Mouse (Mus musculus) CH12.LX (cell line): ENCODE data around the gene Gtf2b. TPM values are rescaled to one million over a fixed set of nuclear protein-coding genes. Genes with fewer than 3 reads are reported as not detected.
A peak's percentile ranks its signal among the peaks of the same experiment; 100 is the strongest.

Experiments
- DNase-seq: peaks from one replicate; pipeline ENCODE4 v3.0.0-alpha.2; 2013; ENCODE audit errors: extremely low read depth
- H3K27ac ChIP-seq: 2 replicates; pipeline ENCODE4 v1.5.1; 2012; ENCODE audit warnings: low read depth, mild to moderate bottlenecking, control low read depth, moderate library complexity; ENCODE audit not compliant: insufficient read depth
- H3K27me3 ChIP-seq: replicated peaks from 2 replicates; pipeline ENCODE3; 2012; ENCODE audit warnings: inconsistent platforms
- H3K36me3 ChIP-seq, 2 experiments: replicated peaks in 1 of 2; 2 replicates each; pipeline versions ENCODE3 to v1.6.1; 2012; ENCODE audit warnings: inconsistent platforms in 1 of 2, low read length in 1 of 2, mild to moderate bottlenecking in 1 of 2, mixed read lengths in 1 of 2, moderate library complexity in 1 of 2; ENCODE audit not compliant: control insufficient read depth in 1 of 2, insufficient read depth in 1 of 2
- H3K4me1 ChIP-seq, 2 experiments: 2 replicates each; pipeline ENCODE4 v1.6.1; 2012; ENCODE audit warnings: inconsistent platforms in 1 of 2, moderate library complexity in 1 of 2; ENCODE audit not compliant: insufficient read depth in 2 of 2, control insufficient read depth in 1 of 2
- H3K4me2 ChIP-seq: 2 replicates; pipeline ENCODE4 v1.6.1; 2012; ENCODE audit warnings: low read depth, mild to moderate bottlenecking, control low read depth; ENCODE audit not compliant: poor library complexity, insufficient read depth, severe bottlenecking
- H3K4me3 ChIP-seq, 3 experiments: fragments of 150-350 bp in 1 of 3; sonication (generic) in 1 of 3; replicated peaks in 1 of 3; 2 replicates each; pipeline versions ENCODE3 to v1.5.1; 2011 to 2012; ENCODE audit warnings: low read depth in 2 of 3, low read length in 2 of 3, mild to moderate bottlenecking in 2 of 3, moderate library complexity in 2 of 3, control low read depth in 1 of 3, improper control_type of control experiment in 1 of 3, inconsistent platforms in 1 of 3, mixed read lengths in 1 of 3; ENCODE audit not compliant: poor library complexity in 1 of 3
- H3K79me2 ChIP-seq: replicated peaks from 2 replicates; pipeline ENCODE4 v1.6.1; 2012; ENCODE audit warnings: mild to moderate bottlenecking, moderate library complexity; ENCODE audit not compliant: control insufficient read depth, poor library complexity, insufficient read depth, severe bottlenecking; ENCODE audit errors: extremely low read depth
- H3K9ac ChIP-seq: 2 replicates; pipeline ENCODE4 v1.6.1; 2012; ENCODE audit warnings: low read depth, mild to moderate bottlenecking, control low read depth, moderate library complexity; ENCODE audit not compliant: insufficient read depth
- H3K9me3 ChIP-seq: replicated peaks from 2 replicates; pipeline ENCODE3; 2012; ENCODE audit warnings: low read length, inconsistent platforms, mixed read lengths
- BHLHE40 ChIP-seq: IDR thresholded peaks from 2 replicates; pipeline ENCODE4 v1.6.1; 2011; ENCODE audit warnings: mild to moderate bottlenecking, low read depth, low read length, improper control_type of control experiment
- ELF1 ChIP-seq: IDR thresholded peaks from 2 replicates; pipeline ENCODE4 v1.6.1; 2014; ENCODE audit warnings: low read depth, mild to moderate bottlenecking, inconsistent platforms, low read length, improper control_type of control experiment
- HCFC1 ChIP-seq: IDR thresholded peaks from 2 replicates; pipeline ENCODE4 v1.6.1; 2012; ENCODE audit warnings: low read depth, mild to moderate bottlenecking, inconsistent platforms, low read length, improper control_type of control experiment
- IRF4 ChIP-seq: IDR thresholded peaks from 2 replicates; pipeline ENCODE4 v1.6.1; 2014; ENCODE audit warnings: low read depth, mild to moderate bottlenecking, inconsistent platforms, low read length, improper control_type of control experiment
- JUND ChIP-seq: conservative IDR thresholded peaks from 2 replicates; pipeline ENCODE4 v1.6.1; 2011; ENCODE audit warnings: low read depth, low read length, improper control_type of control experiment
- KAT2A ChIP-seq: IDR thresholded peaks from 2 replicates; pipeline ENCODE4 v1.6.1; 2012; ENCODE audit warnings: low read length, improper control_type of control experiment, inconsistent platforms; ENCODE audit not compliant: insufficient replicate concordance
- MAFK ChIP-seq: IDR thresholded peaks from 2 replicates; pipeline ENCODE4 v1.6.1; 2011; ENCODE audit warnings: low read length, improper control_type of control experiment; ENCODE audit not compliant: insufficient replicate concordance
- MAX ChIP-seq: IDR thresholded peaks from 2 replicates; pipeline ENCODE4 v1.6.1; 2011; ENCODE audit warnings: low read length, improper control_type of control experiment
- MXI1 ChIP-seq: IDR thresholded peaks from 2 replicates; pipeline ENCODE4 v1.6.1; 2011; ENCODE audit warnings: mild to moderate bottlenecking, low read depth, low read length, improper control_type of control experiment
- NELFE ChIP-seq: IDR thresholded peaks from 2 replicates; pipeline ENCODE4 v1.6.1; 2011; ENCODE audit warnings: low read depth, low read length, improper control_type of control experiment
- POLR2AphosphoS2 ChIP-seq: IDR thresholded peaks from 2 replicates; pipeline ENCODE4 v1.6.1; 2011; ENCODE audit warnings: low read depth, low read length, improper control_type of control experiment
- TBP ChIP-seq: conservative IDR thresholded peaks from 2 replicates; pipeline ENCODE4 v1.6.1; 2011; ENCODE audit warnings: low read depth, low read length, improper control_type of control experiment
- TCF12 ChIP-seq: IDR thresholded peaks from 2 replicates; pipeline ENCODE4 v1.6.1; 2014; ENCODE audit warnings: low read depth, mild to moderate bottlenecking, inconsistent platforms, low read length, improper control_type of control experiment
- ZC3H11A ChIP-seq: IDR thresholded peaks from 2 replicates; pipeline ENCODE4 v1.6.1; 2012; ENCODE audit warnings: low read depth, mild to moderate bottlenecking, inconsistent platforms, low read length, improper control_type of control experiment
- dilution Hi-C: fragments of 300-500 bp; cut with MboI; formaldehyde crosslinking; loops from 2 replicates; pipeline ENCODE4 v1.14.3; 2020; ENCODE audit warnings: low sequenced_read_pairs; ENCODE audit not compliant: extremely low pct_unique_long_range_greater_than_20kb, extremely low pct_ligation_motif_present
- in situ Hi-C: fragments of 300-500 bp; cut with MboI; formaldehyde crosslinking; loops from 3 replicates; pipeline ENCODE4 v1.14.3; 2019; ENCODE audit warnings: low sequenced_read_pairs, low pct_ligation_motif_present, low pct_unique_long_range_greater_than_20kb, mixed read lengths
- polyA plus RNA-seq: library from polyadenylated mRNA; unstranded; fragments of >175 nt; gene quantifications from 2 replicates; pipeline ENCODE4 v1.2.1, GENCODE M21; 2012; ENCODE audit warnings: low read depth; ENCODE audit not compliant: insufficient read length
- total RNA-seq, 2 experiments: library from RNA; depleted of rRNA; stranded (reverse); fragments of 300-350 nt in 1 of 2; fragments of >200 nt in 1 of 2; gene quantifications; 2 replicates each; pipeline ENCODE4 v1.2.3; 2012 to 2014

Gene Gtf2b
- total and polyA plus RNA-seq, 3 experiments: 120 to 297 (median 138) TPM

- Histone ChIP-seq H3K27me3 (no peaks in the 10 kb centered on the region), H3K79me2 (no peaks in the 10 kb centered on the region), H3K9ac (no peak overlapping the region), H3K4me1 (0 out of 4 replicates have a peak, but pooled peaks cover 0 to 3% of the 10 kb centered on the region in 2 experiments), H3K36me3 (peaks cover 0 to 29% of the 10 kb centered on the region in 2 experiments), H3K4me2 (no peak overlapping the region), H3K27ac (no peak overlapping the region), H3K9me3 (no peaks in the 10 kb centered on the region), H3K4me3 (no peak overlapping the region)
- TF ChIP-seq TBP (no peak), KAT2A (no peak)
- in situ Hi-C loops: no loop called here
- no peak for DNase-seq
- dilution Hi-C loops: no loop called here
These were observed 19.8 kb upstream of the Gtf2b start for GRCm38 (mm10) chr3:142745076-142745475.

GRCm38 (mm10) chr3:142747673-142748072, 17.2 kb upstream of the Gtf2b start:
- TF ChIP-seq BHLHE40 (no peak), NELFE (no peak), ELF1 (no peak), MXI1 (no peak), HCFC1 (no peak), ZC3H11A (no peak), IRF4 (no peak), JUND (no peak), MAFK (no peak)
- Histone ChIP-seq H3K79me2 (no peaks in the 10 kb centered on the region), H3K4me2 (no peak overlapping the region), H3K9ac (no peak overlapping the region), H3K4me3 (no peak overlapping the region), H3K9me3 (no peaks in the 10 kb centered on the region), H3K27ac (no peak overlapping the region), H3K27me3 (no peaks in the 10 kb centered on the region), H3K36me3 (peaks cover 0 to 18% of the 10 kb centered on the region in 2 experiments), H3K4me1 (0 out of 4 replicates have a peak, but pooled peaks cover 0 to 3% of the 10 kb centered on the region in 2 experiments)
- no peak for DNase-seq
- dilution Hi-C loops: no loop called here
- in situ Hi-C loops: no loop called here

GRCm38 (mm10) chr3:142749131-142749530, 15.7 kb upstream of the Gtf2b start:
- no peak for TF ChIP-seq TCF12
- no peak for TF ChIP-seq POLR2AphosphoS2
- TF ChIP-seq MAX: no peak
- no peak for TF ChIP-seq NELFE
- TF ChIP-seq, all 38 proteins: peak for 0
- Histone ChIP-seq H3K4me2 (peak overlapping the region; percentile 2; the same call in 1 of the 2 replicates), H3K9ac (no peak overlapping the region), H3K4me1 (0 out of 4 replicates have a peak, but pooled peaks cover 0 to 3% of the 10 kb centered on the region in 2 experiments), H3K27ac (no peak overlapping the region), H3K79me2 (no peaks in the 10 kb centered on the region), H3K4me3 (no peak overlapping the region), H3K27me3 (no peaks in the 10 kb centered on the region), H3K9me3 (no peaks in the 10 kb centered on the region), H3K36me3 (peaks cover 0 to 17% of the 10 kb centered on the region in 2 experiments)
- dilution Hi-C loops (no loop called here), in situ Hi-C loops (no loop called here)
- DNase-seq: no peak
